Mouse (Mus musculus): ENCODE measurements around the gene Lonrf2.

- TF ChIP-seq POLR2A (IDR thresholded peaks at IDR 0.05; ENCODE audit: borderline replicate concordance, extremely low read depth, insufficient read depth, insufficient read length, poor library complexity, severe bottlenecking), result no peak
- TF ChIP-seq CTCF (IDR thresholded peaks at IDR 0.05; ENCODE audit: borderline replicate concordance, extremely low read depth, insufficient read depth, insufficient read length), result no peak
Measured at GRCm38 (mm10) chr1:38852250-38852649, 15.7 kb upstream of the Lonrf2 start.

Measured in brain, embryonic 14.5 days (tissue).